Mouse (Mus musculus) CH12.LX (cell line): ENCODE measurements around the gene Hist1h1t.

Experiments
- CHD1 ChIP-seq: IDR thresholded peaks from 2 replicates; pipeline ENCODE4 v1.6.1; 2012; ENCODE audit warnings: low read depth, low read length, improper control_type of control experiment, inconsistent platforms
- CTCF ChIP-seq, 2 experiments: IDR thresholded peaks in 1 of 2; conservative IDR thresholded peaks in 1 of 2; 2 replicates each; pipeline ENCODE4 v1.5.1; 2011 to 2012; ENCODE audit warnings: low read depth in 2 of 2, low read length in 2 of 2, improper control_type of control experiment in 1 of 2, inconsistent platforms in 1 of 2, mild to moderate bottlenecking in 1 of 2, moderate library complexity in 1 of 2
- MAZ ChIP-seq: IDR thresholded peaks from 2 replicates; pipeline ENCODE4 v1.6.1; 2012; ENCODE audit warnings: low read depth, mild to moderate bottlenecking, inconsistent platforms, low read length, improper control_type of control experiment, moderate library complexity
- RAD21 ChIP-seq: IDR thresholded peaks from 2 replicates; pipeline ENCODE4 v1.6.1; 2011; ENCODE audit warnings: low read depth, mild to moderate bottlenecking, low read length, improper control_type of control experiment, moderate library complexity
- UBTF ChIP-seq: IDR thresholded peaks from 2 replicates; pipeline ENCODE4 v1.6.1; 2012; ENCODE audit warnings: low read depth, mild to moderate bottlenecking, inconsistent platforms, low read length, improper control_type of control experiment, moderate library complexity

- no peak for TF ChIP-seq CTCF (conservative IDR thresholded peaks at IDR 0.05 in 1 of 2, IDR thresholded peaks at IDR 0.05 in 1 of 2; ENCODE audit: low read depth in 2 of 2, low read length in 2 of 2)
- no peak for TF ChIP-seq CHD1
- TF ChIP-seq MAZ, result no peak
- no peak for TF ChIP-seq RAD21
- TF ChIP-seq UBTF, result no peak
Observed at GRCm38 (mm10) chr13:23662536-23662935, 33.1 kb upstream of the Hist1h1t start.
